Mouse (Mus musculus) bone marrow, adult 2 months (tissue): ENCODE measurements around the gene Gcm1. TPM values are rescaled to one million over a fixed set of nuclear protein-coding genes. Genes with fewer than 3 reads are reported as not detected.
A peak's percentile ranks its signal among the peaks of the same experiment; 100 is the strongest.

Experiments used
- H3K27ac ChIP-seq: fragments of 200-500 bp; 2 replicates; pipeline ENCODE4 v1.5.1; 2012; ENCODE audit warnings: low read depth, mild to moderate bottlenecking, control low read depth, inconsistent platforms, low read length; ENCODE audit not compliant: control insufficient read depth, poor library complexity, insufficient read depth
- H3K4me1 ChIP-seq: fragments of 200-500 bp; 2 replicates; pipeline ENCODE4 v1.6.1; 2011; ENCODE audit warnings: low read length; ENCODE audit not compliant: control insufficient read depth, insufficient read depth
- H3K4me3 ChIP-seq: fragments of 200-500 bp; replicated peaks from 2 replicates; pipeline ENCODE3; 2011; ENCODE audit warnings: mild to moderate bottlenecking, low read depth, low read length, control low read depth; ENCODE audit not compliant: control insufficient read depth
- CTCF ChIP-seq: fragments of 200-500 bp; IDR thresholded peaks from 2 replicates; pipeline ENCODE4 v1.5.1; 2011; ENCODE audit warnings: low read length, control low read depth; ENCODE audit not compliant: control insufficient read depth, insufficient read depth
- POLR2A ChIP-seq: fragments of 200-500 bp; IDR thresholded peaks from 2 replicates; pipeline ENCODE4 v1.6.1; 2011; ENCODE audit warnings: low read depth, mild to moderate bottlenecking, control low read depth, low read length, borderline replicate concordance; ENCODE audit not compliant: control insufficient read depth
- WGBS: fragments of 180-500 bp; shearing (Covaris S2); methylation state at CpG from one replicate; pipeline ENCODE4 v1.1.7; 2018; 5-methylcytosine and 5-hydroxymethylcytosine counted together
- polyA plus RNA-seq: library from polyadenylated mRNA; stranded (reverse); fragments of >200 nt; gene quantifications from 2 replicates; pipeline ENCODE4 v1.2.4, GENCODE M21; 2011; ENCODE audit warnings: low replicate concordance; ENCODE audit not compliant: missing spikeins, insufficient read depth, insufficient read length

Gene Gcm1
- polyA plus RNA-seq, 1 experiment, result not detected

DNA sequence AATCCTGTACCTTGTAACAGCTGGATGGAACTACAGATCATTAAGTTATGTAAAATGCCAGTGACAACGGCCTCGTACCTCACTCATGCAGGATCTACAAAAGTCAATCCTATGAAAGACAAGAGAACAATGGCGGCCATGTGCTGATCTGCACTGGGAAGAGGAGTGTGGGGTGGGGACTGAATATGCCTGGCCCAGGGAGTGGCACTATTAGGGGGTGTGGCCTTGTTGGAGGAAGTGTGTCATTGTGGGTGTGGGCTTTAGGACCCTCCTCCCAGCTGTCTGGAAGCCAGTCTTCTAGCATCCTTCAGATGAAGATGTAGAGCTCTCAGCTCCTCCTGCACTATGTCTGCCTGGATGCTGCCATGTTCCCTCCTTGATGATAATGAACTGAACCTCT, 38.9 kb downstream of the Gcm1 start:
- WGBS, result 90% methylated on average over 3 of the region's 3 CpGs
- no peak overlapping the region for H3K4me3 ChIP-seq
- TF ChIP-seq POLR2A (no peak), CTCF (no peak)
- H3K27ac ChIP-seq, result no peak overlapping the region
- H3K4me1 ChIP-seq, result no peaks in the 10 kb centered on the region; the same call in 1 of the 2 replicates

DNA sequence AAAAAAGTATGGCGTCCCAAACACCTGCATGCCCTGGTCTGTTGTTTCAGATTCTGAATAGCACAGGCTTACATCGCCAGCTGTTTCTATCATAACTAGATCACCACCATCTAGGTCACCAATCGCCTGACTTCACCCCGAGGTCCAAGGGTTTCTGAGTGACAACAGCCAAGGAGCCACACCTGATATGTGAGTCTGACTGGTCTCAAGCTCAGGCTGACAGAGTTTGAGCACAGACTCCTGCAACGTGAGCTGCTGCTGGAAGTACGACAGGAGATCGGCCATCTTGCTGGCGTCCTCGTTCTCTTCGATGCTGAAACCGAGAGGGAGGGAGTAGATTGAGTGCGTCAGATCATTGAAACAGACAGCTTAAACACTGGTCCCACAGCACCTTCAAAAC, 44.0 kb downstream of the Gcm1 start:
- 90% methylated on average over 12 of the region's 12 CpGs for WGBS
- TF ChIP-seq POLR2A (no peak), CTCF (no peak)
- no peaks in the 10 kb centered on the region for H3K4me1 ChIP-seq
- H3K27ac ChIP-seq, result no peak overlapping the region
- no peak overlapping the region for H3K4me3 ChIP-seq

DNA sequence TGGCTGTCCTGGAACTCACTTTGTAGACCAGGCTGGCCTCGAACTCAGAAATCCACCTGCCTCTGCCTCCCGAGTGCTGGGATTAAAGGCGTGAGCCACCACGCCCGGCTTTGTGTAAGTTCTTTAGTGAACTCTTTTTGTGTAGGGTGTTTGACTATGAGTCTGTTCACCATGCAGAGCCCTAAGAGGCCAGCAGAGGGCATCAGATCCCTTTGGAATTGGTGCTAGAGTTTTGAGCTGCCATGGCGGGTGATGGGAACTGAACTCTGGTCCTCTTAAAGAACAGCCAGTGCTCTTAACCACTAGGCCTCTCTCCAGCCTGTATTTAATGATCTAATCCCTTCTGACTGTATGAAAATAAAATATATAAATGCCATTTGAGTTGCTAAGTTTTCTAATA, 44.7 kb downstream of the Gcm1 start:
- H3K4me1 ChIP-seq, result peaks cover under 1% of the 10 kb centered on the region; the same call in 1 of the 2 replicates
- no peak overlapping the region for H3K4me3 ChIP-seq
- H3K27ac ChIP-seq, result no peak overlapping the region
- TF ChIP-seq CTCF (peak; percentile 24; the same call in 1 of the 2 replicates), POLR2A (no peak)
- WGBS, result 89% methylated on average over 6 of the region's 6 CpGs

DNA sequence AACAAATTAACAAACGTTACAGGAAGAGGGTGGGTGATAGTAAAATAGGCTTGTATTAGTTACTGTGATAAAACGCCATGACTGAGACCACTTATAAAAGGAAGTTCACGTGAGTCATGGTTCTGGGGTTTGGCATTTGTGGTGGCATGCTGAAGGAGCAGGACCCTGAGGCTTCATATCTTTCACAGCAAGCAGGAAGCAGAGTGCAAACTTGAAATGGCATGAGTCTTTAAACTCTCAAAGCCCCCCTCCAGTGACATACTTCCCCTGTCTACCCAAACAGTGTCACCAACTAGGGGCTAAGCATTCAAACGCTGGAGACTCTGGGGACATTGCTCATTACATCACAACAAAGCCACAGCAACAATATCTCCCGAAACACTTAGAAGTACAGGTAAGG, 49.2 kb downstream of the Gcm1 start:
- peaks cover 2% of the 10 kb centered on the region; the same call in 1 of the 2 replicates for H3K4me1 ChIP-seq
- H3K27ac ChIP-seq, result peak overlapping the region; percentile 15; the same call in 1 of the 2 replicates
- 5% methylated on average over 5 of the region's 5 CpGs for WGBS
- H3K4me3 ChIP-seq, result no peak overlapping the region
- TF ChIP-seq POLR2A (no peak), CTCF (no peak)

- TF ChIP-seq CTCF (no peak), POLR2A (no peak)
- Histone ChIP-seq H3K4me3 (no peak overlapping the region), H3K4me1 (peaks cover 2% of the 10 kb centered on the region; the same call in 1 of the 2 replicates), H3K27ac (peak overlapping the region; percentile 66; the same call in 1 of the 2 replicates)
- WGBS, result 11% methylated on average over 4 of the region's 4 CpGs
These were observed 49.7 kb downstream of the Gcm1 start for GRCm38 (mm10) chr9:78101431-78101830.

GRCm38 (mm10) chr9:78103965-78104560, 52.3 kb downstream of the Gcm1 start:
- Histone ChIP-seq H3K4me1 (peaks cover 2% of the 10 kb centered on the region; the same call in 1 of the 2 replicates), H3K4me3 (no peak overlapping the region), H3K27ac (peak overlapping the region; percentile 7; the same call in 1 of the 2 replicates)
- TF ChIP-seq POLR2A (no peak), CTCF (no peak)
- WGBS, result 81% methylated on average over 8 of the region's 8 CpGs

DNA sequence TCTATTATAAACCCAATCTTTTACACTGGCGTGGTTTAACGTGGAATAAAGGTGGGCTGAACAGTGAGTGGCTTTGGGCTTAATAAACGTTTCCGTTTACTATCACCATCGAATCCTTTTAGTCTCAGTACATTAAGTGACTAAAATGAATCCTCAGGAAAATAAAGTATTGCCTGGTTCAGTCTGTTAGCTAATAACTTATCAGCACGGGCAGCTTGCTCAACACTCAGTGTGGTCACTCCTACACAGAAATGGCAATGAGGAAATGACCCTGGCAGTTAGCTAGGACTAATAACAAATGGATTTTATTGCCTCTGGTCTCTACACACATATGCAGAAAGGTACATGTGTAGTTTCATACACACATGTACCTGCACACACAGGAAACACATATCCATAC, 53.2 kb downstream of the Gcm1 start:
- Histone ChIP-seq H3K27ac (no peak overlapping the region; the same call in 1 of the 2 replicates), H3K4me3 (no peak overlapping the region), H3K4me1 (peaks cover 2% of the 10 kb centered on the region; the same call in 1 of the 2 replicates)
- WGBS, result 21% methylated on average over 6 of the region's 6 CpGs
- TF ChIP-seq CTCF (no peak), POLR2A (no peak)

DNA sequence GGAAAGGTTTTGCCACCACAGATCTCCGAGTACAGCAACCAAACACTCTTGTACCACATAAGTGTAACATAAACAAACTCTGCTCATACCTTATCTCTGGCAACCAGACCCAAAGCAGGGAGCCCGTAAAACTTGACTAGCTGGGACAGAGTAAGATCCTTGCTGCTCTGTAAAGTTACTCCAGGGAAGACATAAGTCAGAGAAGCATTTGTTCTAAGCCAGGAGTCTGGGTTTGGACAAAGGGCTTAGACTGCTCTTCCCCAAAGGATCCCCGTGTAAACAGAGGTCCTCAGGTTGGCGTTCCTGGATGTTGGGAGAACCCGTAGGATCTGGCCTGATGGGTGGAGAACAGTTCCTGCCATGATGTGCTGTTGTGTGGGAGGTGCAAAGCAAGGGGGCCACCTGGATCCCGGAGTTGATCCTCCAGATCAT, 53.8 kb downstream of the Gcm1 start:
- 46% methylated on average over 6 of the region's 6 CpGs for WGBS
- Histone ChIP-seq H3K4me1 (peaks cover 2% of the 10 kb centered on the region; the same call in 1 of the 2 replicates), H3K27ac (peak overlapping the region; percentile 85), H3K4me3 (peak overlapping the region; percentile 18)
- no peak for TF ChIP-seq CTCF
- no peak for TF ChIP-seq POLR2A
